Mouse (Mus musculus) kidney, embryonic 16.5 days (tissue): ENCODE data around the gene Olfr1342. TPM values are rescaled to one million over a fixed set of nuclear protein-coding genes. Genes with fewer than 3 reads are reported as not detected.
A peak's percentile ranks its signal among the peaks of the same experiment; 100 is the strongest.

Experiments used
- ATAC-seq: fragments of 200-750 bp; cut with Nextera tagmentation; 2 replicates; pipeline ENCODE4 v1.8.0; 2017; ENCODE audit warnings: moderate TSS enrichment; ENCODE audit not compliant: low FRiP score, low TSS enrichment
- H3K27ac ChIP-seq: fragments of 300-500 bp; sonication (generic); 2 replicates; pipeline ENCODE4 v1.5.1; 2014; ENCODE audit warnings: low read length
- H3K27me3 ChIP-seq: fragments of 300-500 bp; sonication (generic); 2 replicates; pipeline ENCODE4 v1.6.1; 2014; ENCODE audit warnings: low read length, control low read depth, mixed read lengths; ENCODE audit not compliant: insufficient read depth
- H3K36me3 ChIP-seq: fragments of 300-500 bp; sonication (generic); 2 replicates; pipeline ENCODE4 v1.6.1; 2014; ENCODE audit warnings: low read length, control low read depth, mixed read lengths; ENCODE audit not compliant: insufficient read depth
- H3K4me1 ChIP-seq: fragments of 300-500 bp; sonication (generic); 2 replicates; pipeline ENCODE4 v1.6.1; 2014; ENCODE audit warnings: low read length, control low read depth, mixed read lengths; ENCODE audit not compliant: insufficient read depth
- H3K4me2 ChIP-seq: fragments of 300-500 bp; sonication (generic); replicated peaks from 2 replicates; pipeline ENCODE4 v1.6.1; 2014; ENCODE audit warnings: low read depth, low read length
- H3K4me3 ChIP-seq: fragments of 300-500 bp; sonication (generic); 2 replicates; pipeline ENCODE4 v1.5.1; 2014; ENCODE audit warnings: mild to moderate bottlenecking, low read length
- H3K9ac ChIP-seq: fragments of 300-500 bp; sonication (generic); replicated peaks from 2 replicates; pipeline ENCODE4 v1.6.1; 2014; ENCODE audit warnings: low read length
- H3K9me3 ChIP-seq: fragments of 300-500 bp; sonication (generic); 2 replicates; pipeline ENCODE4 v1.6.1; 2016; ENCODE audit warnings: low read length, control low read depth
- WGBS: fragments of 180-500 bp; shearing (Covaris S2); extraction: QIAGEN DNeasy Blood & Tissue Kit; methylation state at CpG from one replicate; pipeline ENCODE4 v1.1.7; 2014; 5-methylcytosine and 5-hydroxymethylcytosine counted together
- polyA plus RNA-seq: library from polyadenylated mRNA; unstranded; fragments of >200 nt; fragmentation: Nextera tagmentation; extraction: Ambion mirVana; gene quantifications from 2 replicates; pipeline ENCODE4 v1.2.1, GENCODE M21; 2015

The Olfr1342 gene
- polyA plus RNA-seq = 0.09 and 0.15 TPM in 2 replicates

DNA sequence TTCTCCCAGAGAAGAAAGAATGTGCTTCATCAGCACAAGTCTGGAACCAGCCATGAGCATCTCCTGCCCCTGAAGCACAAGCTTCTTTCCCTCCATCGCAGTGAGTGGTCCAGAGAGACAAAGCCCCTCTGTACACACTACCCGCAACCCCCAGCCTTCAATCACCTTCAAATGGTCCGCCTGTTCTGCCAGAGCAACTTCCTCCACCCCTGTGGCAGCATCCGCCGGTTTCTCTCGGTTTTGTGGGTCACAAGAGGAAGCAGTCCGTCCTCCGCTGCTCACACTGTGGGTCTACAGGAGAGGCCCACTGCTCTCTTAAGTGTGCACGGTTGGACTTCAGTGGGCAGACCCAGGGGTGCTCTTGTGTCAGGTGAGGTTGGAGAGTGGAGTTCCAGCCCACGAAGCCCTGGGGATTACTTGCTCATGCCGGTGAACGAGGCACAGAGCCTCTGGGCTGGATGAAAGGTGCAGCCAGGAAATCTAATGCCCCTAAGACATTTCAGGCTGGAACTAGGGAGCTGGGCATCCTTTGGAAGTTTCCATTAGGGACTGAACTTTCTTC is at the start of gene Olfr1342:
Gene Olfr1342 (minus strand): TSS at position 345 of the 562 bp plus-strand sequence.
- H3K4me2 ChIP-seq = peak within 1 kb of the TSS; percentile 22; the same call in 1 of the 2 replicates
- no peaks in the 10 kb centered on the region; the same call in 1 of the 2 replicates for H3K4me1 ChIP-seq
- H3K9ac ChIP-seq = no peak within 1 kb of the TSS
- peak; percentile 61 for ATAC-seq
- H3K4me3 ChIP-seq = no peak within 1 kb of the TSS
- no peaks in the 10 kb centered on the region for H3K36me3 ChIP-seq
- H3K27ac ChIP-seq = 0 out of 2 replicates have a peak within 1 kb of the TSS, but pooled peaks have one; percentile 27
- H3K9me3 ChIP-seq = no peaks in the 10 kb centered on the region
- H3K27me3 ChIP-seq = no peaks in the 10 kb centered on the region
- 45% methylated on average over 12 of the region's 12 CpGs for WGBS

DNA sequence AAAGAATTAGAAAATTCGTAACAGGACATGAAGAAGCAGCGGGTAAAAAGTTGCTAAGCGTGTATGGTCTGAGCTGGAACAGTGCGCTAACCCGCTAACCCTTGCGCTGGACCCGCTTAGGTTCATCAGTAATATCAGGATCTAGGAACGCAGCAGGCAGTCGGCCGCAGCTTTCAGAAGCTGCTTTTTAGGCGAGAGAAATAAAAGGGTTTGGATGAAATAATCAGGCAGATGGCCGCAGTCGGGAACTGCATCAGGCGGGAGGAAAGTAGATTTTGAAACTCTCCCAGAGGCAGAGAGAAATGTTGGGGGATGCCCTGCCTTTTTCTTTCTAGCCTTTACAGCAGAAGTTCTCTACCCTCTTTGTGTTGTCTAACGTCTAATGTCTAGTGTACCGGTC is 49.3 kb upstream of the Olfr1342 start:
- Histone ChIP-seq H3K9ac (no peak overlapping the region), H3K4me1 (no peaks in the 10 kb centered on the region), H3K9me3 (peaks cover 6% of the 10 kb centered on the region; the same call in 1 of the 2 replicates), H3K4me3 (no peak overlapping the region), H3K4me2 (no peak overlapping the region), H3K27ac (no peak overlapping the region), H3K36me3 (no peaks in the 10 kb centered on the region), H3K27me3 (peaks cover 18% of the 10 kb centered on the region)
- no peak for ATAC-seq
- WGBS = 9% methylated on average over 16 of the region's 16 CpGs

DNA sequence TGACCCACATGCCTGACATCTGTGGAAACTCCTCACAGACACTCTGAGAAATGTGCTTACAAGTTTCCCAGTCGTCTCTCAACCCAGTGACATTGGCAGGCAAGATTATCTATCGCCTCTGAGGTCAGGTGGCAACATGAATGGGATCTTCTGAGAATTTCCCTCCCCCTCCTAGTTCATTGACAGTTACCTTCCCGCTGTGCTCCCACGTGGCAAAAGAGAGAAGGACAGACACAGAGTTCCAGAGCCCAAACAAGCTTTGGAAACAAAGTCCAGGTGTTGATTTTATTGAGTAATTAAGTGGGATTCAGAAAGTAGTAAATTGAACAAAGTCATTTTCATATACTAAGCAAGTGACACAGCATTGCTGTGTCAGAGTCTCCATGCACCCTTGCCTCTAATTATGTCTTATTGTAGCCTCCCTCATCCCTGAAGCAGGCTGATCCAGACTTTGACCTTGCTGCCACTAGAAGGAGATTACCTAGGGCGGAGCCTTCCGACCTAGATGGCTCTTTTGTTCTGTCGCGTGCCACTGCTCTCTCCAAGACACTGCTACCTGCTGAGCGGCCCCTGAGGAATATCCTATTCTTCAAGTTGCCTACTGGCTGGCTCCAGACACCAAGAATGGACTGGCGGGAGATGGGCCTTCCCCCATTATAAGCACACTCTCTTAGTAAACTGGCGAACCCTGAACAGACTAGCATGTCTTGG is 48.6 kb upstream of the Olfr1342 start:
- WGBS = 9% methylated on average over 11 of the region's 11 CpGs
- peaks cover 18% of the 10 kb centered on the region for H3K27me3 ChIP-seq
- no peak overlapping the region for H3K27ac ChIP-seq
- H3K9me3 ChIP-seq = peaks cover under 1% of the 10 kb centered on the region; the same call in 1 of the 2 replicates
- no peak overlapping the region for H3K4me3 ChIP-seq
- no peak overlapping the region for H3K9ac ChIP-seq
- H3K36me3 ChIP-seq = no peaks in the 10 kb centered on the region
- H3K4me1 ChIP-seq = no peaks in the 10 kb centered on the region
- ATAC-seq = no peak
- no peak overlapping the region for H3K4me2 ChIP-seq

DNA sequence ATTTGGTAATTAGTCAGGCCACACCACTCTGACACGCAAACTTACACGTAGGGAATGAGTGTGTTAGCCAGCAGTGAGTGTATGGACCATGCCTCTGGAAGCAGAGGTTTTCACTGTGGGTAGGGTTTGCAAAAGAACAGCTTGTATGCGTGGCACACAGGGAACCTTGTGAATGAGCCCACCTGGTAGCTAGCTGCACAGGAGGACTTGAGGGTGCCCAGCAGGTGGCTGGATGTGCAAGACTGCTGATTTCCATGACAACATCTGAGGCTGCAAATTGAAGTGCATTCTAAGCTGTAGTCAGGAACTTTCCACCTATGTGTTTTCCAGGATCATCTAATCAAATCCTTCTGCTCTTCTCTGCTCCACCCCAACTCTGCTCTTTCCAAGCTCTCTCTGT is 47.0 kb upstream of the Olfr1342 start:
- Histone ChIP-seq H3K36me3 (no peaks in the 10 kb centered on the region), H3K27ac (no peak overlapping the region), H3K4me2 (no peak overlapping the region), H3K27me3 (peaks cover 18% of the 10 kb centered on the region), H3K9me3 (no peaks in the 10 kb centered on the region), H3K4me1 (no peaks in the 10 kb centered on the region), H3K9ac (no peak overlapping the region), H3K4me3 (no peak overlapping the region)
- WGBS = 75% methylated on average over 3 of the region's 3 CpGs
- ATAC-seq = no peak

DNA sequence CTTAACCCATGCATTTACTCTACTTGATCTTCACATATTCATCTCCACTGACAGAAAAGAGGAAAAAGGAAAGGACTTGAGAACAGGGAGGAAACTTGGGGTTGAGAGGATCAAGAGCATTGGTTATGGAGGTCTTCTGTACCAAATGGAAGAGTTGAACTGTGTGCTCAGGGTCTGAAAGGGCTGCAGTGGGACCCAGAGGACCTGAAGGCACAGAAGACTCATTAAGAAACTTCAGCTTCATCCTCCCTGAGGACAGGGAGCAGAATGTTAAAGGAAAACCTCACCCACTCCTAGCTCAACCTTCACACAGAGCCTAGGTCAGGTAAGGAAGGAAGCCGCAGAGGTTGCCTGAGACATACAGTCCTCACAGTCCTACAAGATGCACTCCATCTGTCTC is 39.3 kb upstream of the Olfr1342 start, which contains the start of gene Olfr1339:
Gene Olfr1339 (plus strand): TSS at position 301 of the 400 bp plus-strand sequence.
- no peaks in the 10 kb centered on the region for H3K4me1 ChIP-seq
- ATAC-seq = no peak
- no peaks in the 10 kb centered on the region for H3K36me3 ChIP-seq
- WGBS = 93% methylated on average over 1 of the region's 1 CpGs
- H3K27me3 ChIP-seq = no peaks in the 10 kb centered on the region
- no peak within 1 kb of the TSS for H3K27ac ChIP-seq
- no peak within 1 kb of the TSS for H3K9ac ChIP-seq
- no peaks in the 10 kb centered on the region for H3K9me3 ChIP-seq
- H3K4me3 ChIP-seq = no peak within 1 kb of the TSS
- no peak within 1 kb of the TSS for H3K4me2 ChIP-seq

DNA sequence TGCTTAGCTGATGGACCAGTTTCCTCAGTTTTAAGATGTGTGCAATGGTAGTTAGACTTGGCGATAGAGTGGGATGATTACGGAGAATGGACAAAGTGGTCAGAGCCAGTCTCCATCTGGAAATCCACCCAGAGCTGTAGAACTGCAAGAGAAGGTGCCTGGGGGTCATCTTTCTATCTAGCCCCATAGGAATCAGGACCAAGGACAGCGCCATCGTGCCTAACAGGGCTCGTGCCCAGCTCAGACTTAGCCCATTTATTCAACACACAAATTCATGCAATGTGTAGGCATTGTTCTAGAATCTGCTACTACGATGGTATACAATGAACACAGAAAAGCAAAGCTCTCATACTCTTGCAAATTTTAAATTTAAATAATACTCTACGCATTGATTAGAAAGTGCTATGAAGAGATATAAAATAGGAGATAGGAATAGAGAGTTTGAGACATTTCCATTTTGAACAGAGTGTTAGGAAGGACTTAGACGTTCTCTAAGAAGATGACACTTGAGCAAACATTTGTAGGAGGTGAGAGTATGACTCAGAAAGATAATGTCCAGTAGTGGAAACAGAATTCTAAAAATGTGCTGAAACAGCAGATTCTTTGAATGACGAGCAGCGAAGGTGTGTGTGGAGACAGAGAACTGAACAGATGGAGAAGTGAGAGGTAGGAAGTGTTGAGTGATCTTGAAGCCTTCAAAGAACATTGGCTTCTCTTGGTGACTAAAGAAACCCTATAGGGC is 29.4 kb upstream of the Olfr1342 start:
- Histone ChIP-seq H3K27me3 (no peaks in the 10 kb centered on the region), H3K4me1 (no peaks in the 10 kb centered on the region), H3K36me3 (no peaks in the 10 kb centered on the region), H3K9me3 (no peaks in the 10 kb centered on the region), H3K27ac (no peak overlapping the region), H3K4me2 (no peak overlapping the region), H3K4me3 (no peak overlapping the region), H3K9ac (no peak overlapping the region)
- 52% methylated on average over 10 of the region's 10 CpGs for WGBS
- ATAC-seq = no peak

DNA sequence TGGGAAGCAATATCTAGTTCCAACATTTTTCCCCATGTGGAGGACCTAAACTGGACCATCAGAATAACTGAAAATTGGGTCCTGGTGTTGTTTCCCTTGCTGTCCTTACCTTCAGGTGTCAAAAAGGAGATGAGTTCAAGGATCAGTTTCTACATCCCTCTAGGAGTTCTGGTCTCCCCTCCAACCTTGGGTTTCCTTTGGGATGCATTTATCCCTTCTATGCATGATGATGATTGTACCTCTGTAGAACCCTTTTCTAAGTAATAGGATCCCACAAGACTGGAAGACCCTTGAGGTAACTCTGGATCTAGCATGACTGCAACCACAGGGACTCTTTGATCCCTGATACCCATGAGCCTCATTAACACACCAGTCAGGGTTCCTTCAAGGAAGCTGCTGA is 27.3 kb upstream of the Olfr1342 start, which contains the start of gene Olfr1340:
Gene Olfr1340 (plus strand): TSS at position 301 of the 400 bp plus-strand sequence.
- Histone ChIP-seq H3K27me3 (no peaks in the 10 kb centered on the region), H3K36me3 (no peaks in the 10 kb centered on the region), H3K4me1 (no peaks in the 10 kb centered on the region), H3K4me2 (no peak within 1 kb of the TSS), H3K9me3 (no peaks in the 10 kb centered on the region), H3K9ac (no peak within 1 kb of the TSS), H3K27ac (no peak within 1 kb of the TSS), H3K4me3 (no peak within 1 kb of the TSS)
- no peak for ATAC-seq

DNA sequence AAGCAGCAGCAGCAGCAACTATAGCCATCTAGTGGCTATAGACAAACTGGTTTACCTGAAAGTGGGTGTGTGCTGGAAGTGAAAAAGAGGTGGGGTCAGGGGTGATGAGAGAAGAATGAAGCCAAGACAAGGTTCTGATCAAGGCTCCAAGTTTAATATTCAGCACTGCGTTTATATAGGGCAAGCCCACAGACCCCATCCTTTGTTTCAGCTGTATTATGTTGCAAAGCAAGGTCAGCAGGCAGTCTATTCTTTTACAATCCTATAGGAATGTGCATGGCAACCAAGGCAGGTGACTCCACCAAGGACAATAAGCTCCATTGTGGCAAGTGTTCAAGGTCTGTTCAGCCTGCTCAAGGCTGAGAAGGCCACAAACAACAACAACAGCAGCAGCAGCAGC is 19.1 kb upstream of the Olfr1342 start:
- Histone ChIP-seq H3K9me3 (no peaks in the 10 kb centered on the region), H3K4me3 (no peak overlapping the region)

DNA sequence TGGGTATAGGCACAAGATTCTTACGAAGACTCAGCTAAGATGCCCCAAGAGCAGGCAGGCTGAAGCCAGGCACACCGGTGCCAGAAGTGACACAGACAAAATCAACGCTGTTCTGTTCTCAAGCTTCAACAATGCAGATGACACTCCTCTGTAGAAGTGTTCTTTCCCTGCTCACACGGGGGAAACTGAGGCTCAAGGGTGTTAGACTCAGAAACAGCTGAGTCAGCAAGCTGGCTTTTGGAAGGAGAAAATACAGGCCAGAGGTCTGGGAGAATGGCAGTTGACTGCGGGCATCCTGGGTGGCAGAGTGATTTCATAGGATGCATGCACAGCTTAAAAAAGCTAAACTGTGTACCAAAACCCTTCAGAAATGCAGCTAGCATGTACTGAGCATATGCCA is 15.5 kb upstream of the Olfr1342 start:
- no peaks in the 10 kb centered on the region for H3K9me3 ChIP-seq
- H3K4me2 ChIP-seq = no peak overlapping the region
- no peaks in the 10 kb centered on the region for H3K4me1 ChIP-seq
- WGBS = 79% methylated on average over 5 of the region's 5 CpGs
- H3K27me3 ChIP-seq = no peaks in the 10 kb centered on the region
- H3K36me3 ChIP-seq = no peaks in the 10 kb centered on the region
- no peak overlapping the region for H3K9ac ChIP-seq
- no peak overlapping the region for H3K4me3 ChIP-seq
- no peak for ATAC-seq
- H3K27ac ChIP-seq = no peak overlapping the region

More for the DNA sequence above, 19.1 kb upstream of the Olfr1342 start:
- H3K4me1 ChIP-seq = no peaks in the 10 kb centered on the region
- no peaks in the 10 kb centered on the region for H3K36me3 ChIP-seq
- ATAC-seq = no peak
- no peak overlapping the region for H3K4me2 ChIP-seq
- no peak overlapping the region for H3K27ac ChIP-seq
- 55% methylated on average over 1 of the region's 1 CpGs for WGBS
- no peak overlapping the region for H3K9ac ChIP-seq
- H3K27me3 ChIP-seq = no peaks in the 10 kb centered on the region
